9 mouse cellular contexts compared by ENCODE assay signal in genomic region chr9:96536895-96537614, GRCm38 (mm10). TPM values are rescaled to one million over a fixed set of nuclear protein-coding genes. Genes with fewer than 3 reads are reported as not detected.
DNase-seq lines count a peak whose midpoint lies in the region; ATAC-seq and TF ChIP-seq lines count a peak whose summit lies in the region.
"Had no signal": no experiment of that assay in that cellular context is flagged by ENCODE, and none has a peak within 500 bp of the region (broad histone marks: within the 10 kb centered on the region; RNA-seq: fewer than 3 reads in every experiment).

No protein-coding gene starts in this region.

- TF ChIP-seq POLR2A in brain, embryonic 14.5 days (IDR thresholded peaks at IDR 0.05; ENCODE audit: borderline replicate concordance, extremely low read depth, insufficient read depth, insufficient read length, poor library complexity, severe bottlenecking), result no peak

- TF ChIP-seq CTCF in brain, embryonic 14.5 days (IDR thresholded peaks at IDR 0.05; ENCODE audit: borderline replicate concordance, extremely low read depth, insufficient read depth, insufficient read length), result no peak

- intact Hi-C loops in heart, postnatal 36 days (cut with DNase I), result no loop called here
- intact Hi-C loops in left cerebral cortex, postnatal 4 days (cut with DNase I), result no loop called here

- peak; percentile 26 for DNase-seq in layer of hippocampus, adult 9-11 months
- no peak for DNase-seq in layer of hippocampus, adult 9-10 months (ENCODE audit: low spot score)
- DNase-seq in brain, embryonic 14.5 days (ENCODE audit: low read depth), result peak; percentile 67
- peak; percentile 30 for DNase-seq in fibroblast of lung, adult 2 months (ENCODE audit: low read depth)
- peak; percentile 35 to 45 for DNase-seq in heart, postnatal 36 days
- DNase-seq in left cerebral cortex, postnatal 4 days, result peak; percentile 40
- peak; percentile 19 to 62 for DNase-seq in spleen, postnatal 4 days (ENCODE audit: low spot score in 2 of 2)

- peak; percentile 90 for ATAC-seq in megakaryocyte-erythroid progenitor cell, adult 5-6 weeks (replicated peaks; ENCODE audit: low FRiP score, low TSS enrichment, poor library complexity, severe bottlenecking)
- ATAC-seq: Patski had no signal

RNA-seq across cellular contexts. Expression of gene Gm28729, which starts 12.0 kb away (rescaled TPM):
- polyA plus RNA-seq in brain, embryonic 14.5 days (2012; rRNA removed), result 0.08 and 0.18 TPM in 2 replicates
- not detected for total RNA-seq in heart, postnatal 36 days (2021)
- under 1 TPM in 1 of 2 experiments, not detected in 1; 0.18 TPM for total RNA-seq in left cerebral cortex, postnatal 4 days (2021)
- total RNA-seq in megakaryocyte-erythroid progenitor cell, adult 5-6 weeks (2014; fragmentation: Nextera tagmentation), result not detected in 2 replicates
- not detected in 2 replicates for total RNA-seq in megakaryocyte-erythroid progenitor cell, adult 5-6 weeks (2017)
- polyA plus RNA-seq: Patski had no signal

RNA-seq across cellular contexts. Expression of gene Rnf7, which starts 58.6 kb away (rescaled TPM):
- polyA plus RNA-seq in brain, embryonic 14.5 days (2012; rRNA removed), result 215 and 233 TPM in 2 replicates
- total RNA-seq in heart, postnatal 36 days (2021), result 10 to 100 TPM; 71.1 to 74.7 TPM
- 10 to 100 TPM; 51.5 to 53.2 TPM for total RNA-seq in left cerebral cortex, postnatal 4 days (2021)
- 79.3 and 98.7 TPM in 2 replicates for total RNA-seq in megakaryocyte-erythroid progenitor cell, adult 5-6 weeks (2014; fragmentation: Nextera tagmentation)
- 30.5 and 54.9 TPM in 2 replicates for total RNA-seq in megakaryocyte-erythroid progenitor cell, adult 5-6 weeks (2017)
